Mouse (Mus musculus) testis, adult 2 months (tissue): ENCODE results near the gene Ccdc141.

Experiments
- CTCF ChIP-seq: fragments of 200-500 bp; IDR thresholded peaks from 2 replicates; pipeline ENCODE4 v1.5.1; 2012; ENCODE audit warnings: low read depth, mild to moderate bottlenecking, inconsistent platforms, low read length, moderate library complexity; ENCODE audit not compliant: control insufficient read depth, insufficient read depth, insufficient replicate concordance
- POLR2A ChIP-seq: fragments of 200-500 bp; IDR thresholded peaks from 2 replicates; pipeline ENCODE4 v1.6.1; 2012; ENCODE audit warnings: low read depth, mild to moderate bottlenecking, inconsistent platforms, low read length, moderate library complexity; ENCODE audit not compliant: control insufficient read depth

DNA sequence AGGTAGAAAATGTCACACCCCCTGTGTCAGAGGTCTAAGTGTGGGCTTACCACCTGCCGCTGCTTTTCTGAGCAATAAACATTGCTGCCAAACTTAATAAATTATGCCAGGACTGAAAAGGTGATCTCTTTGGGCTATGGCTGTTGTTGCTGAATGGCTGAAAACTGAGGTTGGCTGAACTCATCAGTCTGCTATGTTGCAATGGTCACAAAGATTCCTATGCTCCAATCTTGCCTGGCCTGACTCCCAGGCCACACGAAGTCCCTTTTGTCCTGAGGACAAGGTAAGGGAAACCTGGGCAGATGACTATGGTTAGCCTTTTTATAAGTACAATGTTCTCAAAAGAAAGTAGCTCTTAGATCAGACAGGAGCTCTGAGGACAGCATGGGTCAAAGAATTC is 204.4 kb downstream of the Ccdc141 start:
- TF ChIP-seq CTCF, result no peak
- no peak for TF ChIP-seq POLR2A
